Mouse (Mus musculus) ovary, adult 2 months (tissue): ENCODE data around the gene Cacna1e. TPM values are rescaled to one million over a fixed set of nuclear protein-coding genes. Genes with fewer than 3 reads are reported as not detected.

Experiments
- polyA plus RNA-seq: library from polyadenylated mRNA; depleted of rRNA; stranded (reverse); fragments of >200 nt; gene quantifications from 2 replicates; pipeline ENCODE4 v1.2.3, GENCODE M21; 2012; rRNA removed

Gene Cacna1e
- 0.37 and 0.43 TPM in 2 replicates for polyA plus RNA-seq

GRCm38 (mm10) chr1:154884275-154885206 lies at the start of gene Cacna1e:
Cacna1e (minus strand) TSS chr1:154884501.

Other genes with a start within 250 kb of the Cacna1e start
- gene Ier5, start 215.1 kb upstream of the Cacna1e start, polyA plus RNA-seq, result 22.3 and 30.4 TPM in 2 replicates